Mouse (Mus musculus) adipocyte (in vitro differentiated cells): ENCODE measurements around the gene Tnfsf13.

Source experiments
- DNase-seq: peaks from one replicate; pipeline ENCODE4 v3.0.0-alpha.2; 2016; ENCODE audit warnings: low spot score

Gene Tnfsf13

DNA sequence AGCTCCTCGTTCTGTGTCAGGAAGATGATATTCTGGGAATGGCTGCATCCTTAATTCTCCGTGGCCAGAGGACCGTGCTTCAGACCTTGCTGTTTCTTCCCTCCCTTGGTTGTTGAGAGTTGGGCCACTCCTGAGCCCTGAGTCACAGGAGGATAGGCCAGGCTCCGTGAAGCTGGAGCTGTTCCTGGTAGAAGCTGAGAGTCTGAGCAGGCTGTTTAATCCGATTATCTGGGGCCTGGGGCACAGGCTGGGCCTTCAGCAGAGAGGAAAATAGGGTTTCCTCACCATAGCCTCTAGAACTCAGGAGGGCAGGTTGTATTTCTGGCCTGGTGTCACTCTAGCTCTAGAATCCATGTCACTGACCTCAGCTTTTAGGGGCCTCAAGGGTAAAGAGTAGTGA lies 32.2 kb downstream of the Tnfsf13 start:
- DNase-seq, result no peak

DNA sequence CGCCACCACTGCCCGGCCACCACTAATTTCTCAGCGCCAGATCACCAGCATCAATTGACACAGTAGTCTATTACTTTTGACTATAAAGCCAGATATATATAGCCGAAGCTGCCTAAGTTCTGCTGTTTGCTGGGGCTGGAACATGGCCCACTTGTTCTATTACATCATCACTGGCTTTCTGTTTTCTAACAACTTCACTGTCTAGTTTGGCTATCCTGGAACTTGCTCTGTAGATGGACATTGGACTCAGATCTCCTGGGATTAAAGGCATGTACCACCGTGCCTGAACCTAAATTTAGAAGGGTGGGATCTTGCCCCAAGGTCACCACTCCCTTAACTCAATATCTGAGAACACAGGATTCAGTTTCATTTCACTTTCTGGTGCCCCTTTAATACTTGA lies 39.7 kb downstream of the Tnfsf13 start:
- no peak for DNase-seq

DNA sequence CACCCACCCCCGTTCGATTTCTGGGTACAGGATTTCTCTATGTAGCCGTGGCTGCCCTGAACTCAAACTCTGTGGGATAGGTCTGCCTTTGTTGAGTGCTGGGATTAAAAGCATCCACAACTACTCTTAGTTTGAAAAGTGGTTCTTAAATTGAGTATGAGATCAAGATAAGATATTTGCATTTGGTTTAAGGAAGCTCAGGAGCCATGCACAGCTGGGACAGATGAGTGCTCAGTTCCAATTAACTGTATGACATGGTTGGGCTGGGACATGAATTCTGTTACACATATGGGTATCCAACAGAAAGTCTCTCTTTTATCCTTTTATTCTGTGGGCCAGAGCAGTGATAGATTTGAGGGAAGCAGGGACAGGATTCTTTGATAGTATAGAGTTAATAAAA lies 50.1 kb downstream of the Tnfsf13 start:
- no peak for DNase-seq

DNA sequence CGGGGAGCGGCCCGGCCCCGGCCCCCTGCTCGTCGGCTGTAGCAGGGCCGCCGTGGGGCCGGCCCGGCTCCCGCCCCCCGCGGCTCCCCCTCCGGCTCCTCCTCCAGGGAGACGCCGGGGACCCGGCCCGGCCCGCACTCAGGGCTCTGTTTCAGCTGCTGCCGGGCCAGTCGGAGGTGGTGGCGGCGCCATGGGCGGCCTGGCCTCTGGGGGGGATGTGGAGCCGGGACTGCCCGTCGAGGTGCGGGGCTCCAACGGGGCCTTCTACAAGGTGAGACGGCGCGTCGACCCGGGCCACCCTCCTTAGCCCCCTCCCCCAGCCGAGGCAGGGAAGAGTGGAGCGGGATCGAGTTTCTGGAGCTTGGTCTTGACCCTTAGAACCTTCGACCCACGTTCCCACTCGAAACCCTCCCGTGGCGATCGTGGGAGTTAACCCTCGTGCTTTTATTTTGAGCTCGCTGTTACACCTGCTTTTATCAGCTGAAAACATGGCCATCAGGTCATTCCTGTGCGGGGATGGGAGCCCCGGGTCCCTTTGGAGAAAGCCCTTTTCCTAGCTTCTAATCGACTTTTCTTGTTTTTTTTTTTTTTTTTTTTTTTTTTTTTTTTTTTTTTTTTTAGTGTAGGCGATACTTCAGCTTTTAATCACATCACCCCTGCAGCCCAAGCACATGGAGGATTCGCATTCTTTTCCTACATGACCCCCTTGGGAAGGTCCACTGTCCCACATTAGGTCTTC lies 52.3 kb downstream of the Tnfsf13 start:
- peak; percentile 42 for DNase-seq
